Mouse (Mus musculus): ENCODE results near the gene Mast4.

Gene Mast4

GRCm38 (mm10) chr13:103195847-103196246 is 138.4 kb downstream of the Mast4 start:
- DNase-seq (ENCODE audit: low spot score): no peak

GRCm38 (mm10) chr13:103183566-103183965 is 150.7 kb downstream of the Mast4 start:
- DNase-seq (ENCODE audit: low spot score): no peak

GRCm38 (mm10) chr13:103181836-103182235 is 152.5 kb downstream of the Mast4 start:
- DNase-seq (ENCODE audit: low spot score): no peak

GRCm38 (mm10) chr13:103176871-103177270 is 157.4 kb downstream of the Mast4 start:
- no peak for DNase-seq (ENCODE audit: low spot score)

- DNase-seq (ENCODE audit: low spot score): no peak
Measured at GRCm38 (mm10) chr13:103174431-103174830, 159.9 kb downstream of the Mast4 start.

GRCm38 (mm10) chr13:103173545-103174182 is 160.6 kb downstream of the Mast4 start:
- DNase-seq (ENCODE audit: low spot score): peak; percentile 86

- no peak for DNase-seq (ENCODE audit: low spot score)
Measured at GRCm38 (mm10) chr13:103151944-103152343, 182.4 kb downstream of the Mast4 start.

GRCm38 (mm10) chr13:103151171-103151570 is 183.1 kb downstream of the Mast4 start:
- peak; percentile 53 for DNase-seq (ENCODE audit: low spot score)

GRCm38 (mm10) chr13:103150671-103151070 is 183.6 kb downstream of the Mast4 start:
- DNase-seq (ENCODE audit: low spot score): no peak

- no peak for DNase-seq (ENCODE audit: low spot score)
Measured at GRCm38 (mm10) chr13:103149415-103149814, 184.9 kb downstream of the Mast4 start.

- no peak for DNase-seq (ENCODE audit: low spot score)
Measured at GRCm38 (mm10) chr13:103144343-103144742, 190.0 kb downstream of the Mast4 start.

GRCm38 (mm10) chr13:103141304-103141703 is 193.0 kb downstream of the Mast4 start:
- DNase-seq (ENCODE audit: low spot score): no peak

- no peak for DNase-seq (ENCODE audit: low spot score)
Measured at GRCm38 (mm10) chr13:103140051-103140450, 194.2 kb downstream of the Mast4 start.

- no peak for DNase-seq (ENCODE audit: low spot score)
Measured at GRCm38 (mm10) chr13:103138298-103138697, 196.0 kb downstream of the Mast4 start.

GRCm38 (mm10) chr13:103135224-103135883 is 198.9 kb downstream of the Mast4 start:
- DNase-seq (ENCODE audit: low spot score): no peak

- DNase-seq (ENCODE audit: low spot score): no peak
Measured at GRCm38 (mm10) chr13:103131781-103132180, 202.5 kb downstream of the Mast4 start.

- no peak for DNase-seq (ENCODE audit: low spot score)
Measured at GRCm38 (mm10) chr13:103129130-103129797, 205.0 kb downstream of the Mast4 start.

- DNase-seq (ENCODE audit: low spot score): no peak
Measured at GRCm38 (mm10) chr13:103128729-103129128, 205.6 kb downstream of the Mast4 start.

- DNase-seq (ENCODE audit: low spot score): no peak
Measured at GRCm38 (mm10) chr13:103127594-103127993, 206.7 kb downstream of the Mast4 start.

- no peak for DNase-seq (ENCODE audit: low spot score)
Measured at GRCm38 (mm10) chr13:103123716-103124115, 210.6 kb downstream of the Mast4 start.

GRCm38 (mm10) chr13:103121796-103122792 is 212.2 kb downstream of the Mast4 start:
- no peak for DNase-seq (ENCODE audit: low spot score)

GRCm38 (mm10) chr13:103120669-103121131 is 213.6 kb downstream of the Mast4 start:
- peak; percentile 76 for DNase-seq (ENCODE audit: low spot score)

Data from retina, embryonic 14.5 days (tissue).